Mouse (Mus musculus) neural tube, embryonic 12.5 days (tissue): Measurements from ENCODE around the gene Son. TPM values are rescaled to one million over a fixed set of nuclear protein-coding genes. Genes with fewer than 3 reads are reported as not detected.
A peak's percentile ranks its signal among the peaks of the same experiment; 100 is the strongest.
"Not testable (repeated sequence)": the region's sequence is repeated elsewhere in the genome, so short reads cannot be mapped to it uniquely, and the experiment has no call there.

Experiments
- ATAC-seq: fragments of 200-750 bp; cut with Nextera tagmentation; 2 replicates; pipeline ENCODE4 v1.8.0; 2017; ENCODE audit warnings: low read depth, mild to moderate bottlenecking, moderate TSS enrichment, moderate library complexity; ENCODE audit not compliant: low FRiP score
- H3K27ac ChIP-seq: fragments of 300-500 bp; sonication (generic); 2 replicates; pipeline ENCODE4 v1.5.1; 2016
- H3K27me3 ChIP-seq: fragments of 300-500 bp; sonication (generic); replicated peaks from 2 replicates; pipeline ENCODE4 v1.6.1; 2016; ENCODE audit warnings: mild to moderate bottlenecking
- H3K36me3 ChIP-seq: fragments of 300-500 bp; sonication (generic); 2 replicates; pipeline ENCODE4 v1.6.1; 2016; ENCODE audit warnings: mild to moderate bottlenecking
- H3K4me1 ChIP-seq: fragments of 300-500 bp; sonication (generic); 2 replicates; pipeline ENCODE4 v1.6.1; 2016
- H3K4me2 ChIP-seq: fragments of 300-500 bp; sonication (generic); replicated peaks from 2 replicates; pipeline ENCODE4 v1.6.1; 2016; ENCODE audit warnings: mild to moderate bottlenecking
- H3K4me3 ChIP-seq: fragments of 300-500 bp; sonication (generic); 2 replicates; pipeline ENCODE4 v1.5.1; 2016
- H3K9ac ChIP-seq: fragments of 300-500 bp; sonication (generic); 2 replicates; pipeline ENCODE4 v1.6.1; 2016; ENCODE audit warnings: mild to moderate bottlenecking
- H3K9me3 ChIP-seq: fragments of 300-500 bp; sonication (generic); 2 replicates; pipeline ENCODE4 v1.6.1; 2016; ENCODE audit warnings: mild to moderate bottlenecking
- WGBS: fragments of 180-500 bp; shearing (Covaris S2); methylation state at CpG from one replicate; pipeline ENCODE4 v1.1.7; 2016; 5-methylcytosine and 5-hydroxymethylcytosine counted together
- polyA plus RNA-seq: library from polyadenylated mRNA; unstranded; fragments of >200 nt; fragmentation: Nextera tagmentation; extraction: Ambion mirVana; gene quantifications from 2 replicates; pipeline ENCODE4 v1.2.1, GENCODE M21; 2016

Gene Son
- polyA plus RNA-seq, 1 experiment from 2014 or later, result 141 TPM

GRCm38 (mm10) chr16:91640171-91640570 is 7.1 kb upstream of the Son start:
- Histone ChIP-seq H3K27ac (no peak overlapping the region), H3K4me2 (no peak overlapping the region), H3K9me3 (no peaks in the 10 kb centered on the region), H3K4me3 (no peak overlapping the region), H3K27me3 (no peaks in the 10 kb centered on the region), H3K36me3 (peaks cover 63% of the 10 kb centered on the region), H3K4me1 (no peaks in the 10 kb centered on the region), H3K9ac (no peak overlapping the region)
- 96% methylated on average over 8 of the region's 8 CpGs for WGBS
- ATAC-seq, result no peak

DNA sequence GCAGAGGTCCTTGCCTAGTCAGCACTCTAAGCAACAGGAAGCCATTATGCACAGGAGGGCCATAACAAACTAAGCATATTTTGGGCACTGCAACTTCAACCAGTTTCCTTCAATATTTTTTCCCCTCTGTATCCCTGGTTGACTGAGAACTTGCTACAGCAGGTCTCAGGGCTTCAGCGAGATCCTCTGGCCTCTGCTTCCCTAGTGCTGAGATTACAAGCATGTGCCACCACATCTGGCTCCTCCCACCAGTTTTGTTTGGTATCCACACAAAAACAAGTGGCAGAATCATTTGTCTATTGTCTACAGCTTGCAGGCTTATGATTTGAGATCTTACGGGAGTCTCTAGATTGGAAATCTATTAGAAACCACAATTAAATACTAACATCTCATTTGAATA is 2.4 kb upstream of the Son start:
- WGBS, result 85% methylated on average over 2 of the region's 2 CpGs
- no peak overlapping the region for H3K27ac ChIP-seq
- ATAC-seq, result no peak
- no peaks in the 10 kb centered on the region for H3K9me3 ChIP-seq
- H3K4me1 ChIP-seq, result peaks cover 9% of the 10 kb centered on the region
- no peak overlapping the region for H3K9ac ChIP-seq
- no peak overlapping the region for H3K4me2 ChIP-seq
- peaks cover 18% of the 10 kb centered on the region for H3K36me3 ChIP-seq
- H3K27me3 ChIP-seq, result no peaks in the 10 kb centered on the region
- H3K4me3 ChIP-seq, result no peak overlapping the region

DNA sequence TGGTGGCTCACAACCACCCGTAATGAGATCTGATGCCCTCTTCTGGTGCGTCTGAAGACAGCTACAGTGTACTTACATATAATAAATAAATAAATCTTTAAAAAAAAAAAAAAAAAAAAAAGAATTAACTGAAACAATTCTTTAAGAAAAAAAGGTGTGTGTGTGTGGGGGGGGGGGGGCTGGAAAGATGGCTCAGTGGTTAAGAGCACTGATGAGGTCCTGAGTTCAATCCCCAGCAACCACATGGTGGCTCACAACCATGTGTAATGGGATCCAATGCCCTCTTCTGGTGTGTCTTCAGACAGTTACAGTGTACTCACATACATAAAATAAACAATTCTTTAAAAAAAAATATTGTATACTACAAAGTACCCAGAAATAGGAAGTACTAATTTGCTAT is 1.9 kb upstream of the Son start:
- H3K27ac ChIP-seq, ATAC-seq, H3K9me3 ChIP-seq, H3K9ac ChIP-seq, H3K4me3 ChIP-seq, H3K27me3 ChIP-seq, H3K4me2 ChIP-seq: not testable (repeated sequence)
- peaks cover 13% of the 10 kb centered on the region for H3K36me3 ChIP-seq
- 100% methylated on average over 1 of the region's 2 CpGs for WGBS
- H3K4me1 ChIP-seq, result peaks cover 12% of the 10 kb centered on the region

DNA sequence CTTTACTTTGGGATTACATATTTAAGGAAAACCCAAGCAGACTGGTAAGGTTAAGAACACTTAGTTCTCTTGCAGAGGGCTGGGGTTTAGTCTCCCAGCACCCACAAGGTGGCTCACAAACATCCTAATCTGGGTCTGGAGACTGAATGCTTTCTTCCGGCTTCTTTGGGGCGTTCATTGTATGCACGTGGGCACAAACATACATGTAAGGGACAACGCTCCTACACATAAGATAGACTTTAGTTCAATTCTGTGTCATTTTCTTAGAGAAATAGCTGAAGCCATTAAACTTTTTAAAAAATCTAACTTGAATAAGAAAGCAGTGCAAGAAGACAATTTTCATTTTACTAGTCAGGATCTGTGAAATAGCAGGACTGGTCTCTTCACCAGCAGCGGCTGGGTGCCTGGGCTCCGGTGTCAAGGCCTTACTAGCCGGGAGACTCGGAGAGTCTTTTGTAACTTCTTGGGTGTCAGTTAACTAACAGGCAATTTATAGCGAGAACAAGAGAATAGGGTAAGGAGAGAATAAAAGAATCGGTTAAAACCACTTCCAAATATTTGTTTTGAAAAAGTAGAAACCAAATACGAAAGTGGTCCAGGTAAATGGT is 1.2 kb upstream of the Son start:
- Histone ChIP-seq H3K9ac (peak overlapping the region; percentile 68), H3K4me2 (peak overlapping the region; percentile 84), H3K27me3 (no peaks in the 10 kb centered on the region), H3K27ac (no peak overlapping the region), H3K4me3 (peak overlapping the region; percentile 66), H3K9me3 (no peaks in the 10 kb centered on the region), H3K36me3 (peaks cover 11% of the 10 kb centered on the region), H3K4me1 (peaks cover 12% of the 10 kb centered on the region)
- under 1% methylated on average over 11 of the region's 11 CpGs for WGBS
- no peak for ATAC-seq

DNA sequence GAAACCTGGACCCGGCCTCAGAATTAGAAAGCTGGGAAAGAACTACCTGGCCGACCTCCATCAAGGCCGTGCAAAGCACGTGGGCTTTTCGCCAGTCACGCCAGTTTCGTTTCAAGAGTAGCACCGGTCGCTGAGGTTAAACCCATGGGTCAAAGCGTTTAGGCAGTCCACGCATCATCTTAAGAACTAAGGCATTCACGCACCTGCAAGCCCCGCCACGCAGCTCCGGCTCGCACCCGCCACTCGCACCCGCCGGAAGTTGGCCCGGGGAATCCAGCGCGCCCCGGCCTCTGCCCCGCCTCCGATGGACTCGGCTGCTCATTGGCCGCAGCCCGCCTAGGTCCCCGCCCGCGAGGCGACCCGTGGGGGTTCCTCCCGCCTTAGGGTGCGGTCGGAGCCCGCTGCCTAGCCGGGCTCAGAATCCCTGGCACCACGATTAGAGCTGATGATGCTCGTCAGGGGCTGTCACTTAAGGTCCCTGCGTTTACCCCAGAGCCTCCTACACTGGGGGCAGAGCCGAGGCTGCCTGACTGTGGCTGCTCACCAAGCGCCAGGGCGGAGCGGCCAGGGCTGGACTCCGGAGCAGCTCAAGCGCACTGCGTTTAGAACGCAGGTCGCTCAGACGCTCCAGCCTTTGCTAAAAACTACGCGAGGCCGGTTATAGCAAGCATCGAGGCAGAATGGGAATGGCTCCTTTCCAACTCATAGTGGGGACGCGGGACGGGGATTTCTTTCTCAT is 456 bp upstream of the Son start, which contains the start of gene Gart:
Gene Gart (minus strand): TSS at position 272 of the 739 bp plus-strand sequence.
- H3K27ac ChIP-seq, result peak within 1 kb of the TSS; percentile 90
- H3K36me3 ChIP-seq, result peaks cover 4% of the 10 kb centered on the region
- WGBS, result under 1% methylated on average over 59 of the region's 59 CpGs
- no peaks in the 10 kb centered on the region for H3K9me3 ChIP-seq
- peak within 1 kb of the TSS; percentile 86 for H3K9ac ChIP-seq
- peak; percentile 86 for ATAC-seq
- peak within 1 kb of the TSS; percentile 66 for H3K4me3 ChIP-seq
- H3K27me3 ChIP-seq, result no peaks in the 10 kb centered on the region
- peak within 1 kb of the TSS; percentile 84 for H3K4me2 ChIP-seq
- peaks cover 12% of the 10 kb centered on the region for H3K4me1 ChIP-seq

- peak; percentile 76 for ATAC-seq
- Histone ChIP-seq H3K4me1 (peaks cover 12% of the 10 kb centered on the region), H3K9ac (peak overlapping the region; percentile 86), H3K4me3 (peak overlapping the region; percentile 66), H3K4me2 (peak overlapping the region; percentile 84), H3K9me3 (no peaks in the 10 kb centered on the region), H3K27me3 (no peaks in the 10 kb centered on the region), H3K27ac (peak overlapping the region; percentile 90), H3K36me3 (peaks cover 12% of the 10 kb centered on the region)
- under 1% methylated on average over 25 of the region's 25 CpGs for WGBS
These were observed 879 bp downstream of the Son start for GRCm38 (mm10) chr16:91648220-91648550.

- H3K4me1 ChIP-seq, result peaks cover 12% of the 10 kb centered on the region
- WGBS, result 53% methylated on average over 3 of the region's 3 CpGs
These were observed 1.9 kb downstream of the Son start for GRCm38 (mm10) chr16:91649246-91649645.

GRCm38 (mm10) chr16:91649781-91650180 is 2.5 kb downstream of the Son start:
- Histone ChIP-seq H3K4me1 (peaks cover 12% of the 10 kb centered on the region), H3K9ac (no peak overlapping the region), H3K4me3 (no peak overlapping the region), H3K9me3 (no peaks in the 10 kb centered on the region), H3K27me3 (no peaks in the 10 kb centered on the region), H3K27ac (no peak overlapping the region), H3K36me3 (peaks cover 21% of the 10 kb centered on the region), H3K4me2 (peak overlapping the region; percentile 31; the same call in 1 of the 2 replicates)
- ATAC-seq, result no peak

More at GRCm38 (mm10) chr16:91649246-91649645, 1.9 kb downstream of the Son start:
- H3K4me3 ChIP-seq, result peak overlapping the region; percentile 24; the same call in 1 of the 2 replicates
- ATAC-seq, result no peak
- peak overlapping the region; percentile 84 for H3K4me2 ChIP-seq
- 0 out of 2 replicates have a peak overlapping the region, but pooled peaks have one; percentile 17 for H3K9ac ChIP-seq
- peaks cover 17% of the 10 kb centered on the region for H3K36me3 ChIP-seq
- no peaks in the 10 kb centered on the region for H3K27me3 ChIP-seq
- no peak overlapping the region for H3K27ac ChIP-seq
- H3K9me3 ChIP-seq, result no peaks in the 10 kb centered on the region

DNA sequence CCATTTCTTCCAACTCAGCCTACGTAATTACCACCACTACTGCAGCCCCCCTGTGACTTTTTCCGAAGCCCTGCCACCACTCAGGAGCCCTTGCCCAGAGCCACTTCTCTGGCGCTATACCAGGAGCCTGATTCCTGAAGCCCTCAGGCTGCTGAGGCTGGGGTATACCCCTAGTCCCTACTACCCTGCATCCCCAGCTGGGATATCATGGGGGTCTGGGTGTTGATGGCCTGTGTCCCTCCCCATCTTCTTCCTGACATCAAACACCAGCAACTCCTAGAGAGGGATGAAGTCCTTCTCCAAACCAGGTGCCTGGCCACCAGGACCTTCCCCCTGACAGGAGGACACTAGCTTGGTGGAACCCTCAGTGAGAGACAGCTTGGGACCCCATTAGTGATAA is 4.9 kb downstream of the Son start:
- H3K9ac ChIP-seq, result no peak overlapping the region
- H3K36me3 ChIP-seq, result peaks cover 45% of the 10 kb centered on the region
- WGBS, result 97% methylated on average over 3 of the region's 3 CpGs
- no peak for ATAC-seq
- no peaks in the 10 kb centered on the region for H3K27me3 ChIP-seq
- peaks cover 6% of the 10 kb centered on the region for H3K4me1 ChIP-seq
- H3K27ac ChIP-seq, result no peak overlapping the region
- H3K9me3 ChIP-seq, result no peaks in the 10 kb centered on the region
- H3K4me2 ChIP-seq, result no peak overlapping the region
- H3K4me3 ChIP-seq, result no peak overlapping the region

GRCm38 (mm10) chr16:91655285-91655684 is 8.0 kb downstream of the Son start:
- H3K4me1 ChIP-seq, result peaks cover under 1% of the 10 kb centered on the region; the same call in 1 of the 2 replicates
- ATAC-seq, result no peak
- no peak overlapping the region for H3K4me2 ChIP-seq
- WGBS, result 97% methylated on average over 9 of the region's 9 CpGs
- no peaks in the 10 kb centered on the region for H3K9me3 ChIP-seq
- no peak overlapping the region for H3K27ac ChIP-seq
- no peaks in the 10 kb centered on the region for H3K27me3 ChIP-seq
- H3K36me3 ChIP-seq, result peaks cover 76% of the 10 kb centered on the region
- no peak overlapping the region for H3K9ac ChIP-seq
- H3K4me3 ChIP-seq, result no peak overlapping the region

GRCm38 (mm10) chr16:91657285-91657684 is 10.0 kb downstream of the Son start:
- Histone ChIP-seq H3K36me3 (peaks cover 80% of the 10 kb centered on the region), H3K27me3 (no peaks in the 10 kb centered on the region), H3K4me3 (no peak overlapping the region), H3K4me1 (no peaks in the 10 kb centered on the region), H3K4me2 (no peak overlapping the region), H3K27ac (no peak overlapping the region), H3K9me3 (no peaks in the 10 kb centered on the region), H3K9ac (no peak overlapping the region)
- WGBS, result 99% methylated on average over 17 of the region's 17 CpGs
- no peak for ATAC-seq

- no peak overlapping the region for H3K4me3 ChIP-seq
- no peak overlapping the region for H3K27ac ChIP-seq
- H3K4me2 ChIP-seq, result no peak overlapping the region
- ATAC-seq, result no peak
- no peaks in the 10 kb centered on the region for H3K4me1 ChIP-seq
- 96% methylated on average over 5 of the region's 5 CpGs for WGBS
- H3K9me3 ChIP-seq, result no peaks in the 10 kb centered on the region
- peaks cover 87% of the 10 kb centered on the region for H3K36me3 ChIP-seq
- H3K9ac ChIP-seq, result no peak overlapping the region
- H3K27me3 ChIP-seq, result no peaks in the 10 kb centered on the region
These were observed 11.2 kb downstream of the Son start for GRCm38 (mm10) chr16:91658471-91658870.
